Mouse (Mus musculus) limb, embryonic 14.5 days (tissue): ENCODE results near the gene Negr1. TPM values are rescaled to one million over a fixed set of nuclear protein-coding genes. Genes with fewer than 3 reads are reported as not detected.

Source experiments
- ATAC-seq: fragments of 200-750 bp; cut with Nextera tagmentation; 2 replicates; pipeline ENCODE4 v1.8.0; 2017; ENCODE audit warnings: low read depth, moderate number of reproducible peaks, moderate TSS enrichment; ENCODE audit not compliant: low FRiP score
- DNase-seq: peaks from one replicate; pipeline ENCODE4 v3.0.0-alpha.2; 2015; ENCODE audit warnings: low spot score
- H3K27ac ChIP-seq: fragments of 300-500 bp; sonication (generic); replicated peaks from 2 replicates; pipeline ENCODE4 v1.5.1; 2014; ENCODE audit warnings: low read depth, mild to moderate bottlenecking, low read length, moderate library complexity, mixed read lengths
- H3K27me3 ChIP-seq: fragments of 300-500 bp; sonication (generic); 2 replicates; pipeline ENCODE4 v1.6.1; 2014; ENCODE audit warnings: low read length, mixed read lengths; ENCODE audit not compliant: control insufficient read depth, insufficient read depth
- H3K36me3 ChIP-seq: fragments of 300-500 bp; sonication (generic); 2 replicates; pipeline ENCODE4 v1.6.1; 2014; ENCODE audit warnings: mild to moderate bottlenecking, low read length, moderate library complexity, mixed read lengths; ENCODE audit not compliant: control insufficient read depth, insufficient read depth
- H3K4me1 ChIP-seq: fragments of 300-500 bp; sonication (generic); 2 replicates; pipeline ENCODE4 v1.6.1; 2014; ENCODE audit warnings: antibody characterized with exemption, low read length, mixed read lengths; ENCODE audit not compliant: control insufficient read depth, insufficient read depth
- H3K4me2 ChIP-seq: fragments of 300-500 bp; sonication (generic); replicated peaks from 2 replicates; pipeline ENCODE4 v1.6.1; 2014; ENCODE audit warnings: low read depth, mild to moderate bottlenecking, low read length, moderate library complexity; ENCODE audit not compliant: severe bottlenecking
- H3K4me3 ChIP-seq: fragments of 300-500 bp; sonication (generic); replicated peaks from 2 replicates; pipeline ENCODE4 v1.5.1; 2014; ENCODE audit warnings: low read length
- H3K9ac ChIP-seq: fragments of 300-500 bp; sonication (generic); 2 replicates; pipeline ENCODE4 v1.6.1; 2014; ENCODE audit warnings: mild to moderate bottlenecking, low read depth, low read length, moderate library complexity; ENCODE audit not compliant: severe bottlenecking
- H3K9me3 ChIP-seq: fragments of 300-500 bp; sonication (generic); 2 replicates; pipeline ENCODE4 v1.6.1; 2016; ENCODE audit warnings: low read length; ENCODE audit not compliant: control insufficient read depth
- POLR2A ChIP-seq: fragments of 200-500 bp; IDR thresholded peaks from 2 replicates; pipeline ENCODE4 v1.8.0; 2012; ENCODE audit warnings: inconsistent platforms, mild to moderate bottlenecking, moderate library complexity, borderline replicate concordance; ENCODE audit not compliant: insufficient read depth, insufficient read length; ENCODE audit errors: extremely low read depth
- WGBS: fragments of 180-500 bp; shearing (Covaris S2); extraction: QIAGEN DNeasy Blood & Tissue Kit; methylation state at CpG from one replicate; pipeline ENCODE4 v1.1.7; 2014; 5-methylcytosine and 5-hydroxymethylcytosine counted together
- polyA plus RNA-seq, 2 experiments: library from polyadenylated mRNA; depleted of rRNA in 1 of 2; stranded (reverse) in 1 of 2; unstranded in 1 of 2; fragments of >200 nt; fragmentation: Nextera tagmentation in 1 of 2; extraction: Ambion mirVana in 1 of 2; gene quantifications; 2 replicates each; pipeline versions ENCODE4 v1.2.1 to v1.2.3; 2012 to 2014

The Negr1 gene
- polyA plus RNA-seq, 2 experiments, result 5.1 to 6.2 TPM

DNA sequence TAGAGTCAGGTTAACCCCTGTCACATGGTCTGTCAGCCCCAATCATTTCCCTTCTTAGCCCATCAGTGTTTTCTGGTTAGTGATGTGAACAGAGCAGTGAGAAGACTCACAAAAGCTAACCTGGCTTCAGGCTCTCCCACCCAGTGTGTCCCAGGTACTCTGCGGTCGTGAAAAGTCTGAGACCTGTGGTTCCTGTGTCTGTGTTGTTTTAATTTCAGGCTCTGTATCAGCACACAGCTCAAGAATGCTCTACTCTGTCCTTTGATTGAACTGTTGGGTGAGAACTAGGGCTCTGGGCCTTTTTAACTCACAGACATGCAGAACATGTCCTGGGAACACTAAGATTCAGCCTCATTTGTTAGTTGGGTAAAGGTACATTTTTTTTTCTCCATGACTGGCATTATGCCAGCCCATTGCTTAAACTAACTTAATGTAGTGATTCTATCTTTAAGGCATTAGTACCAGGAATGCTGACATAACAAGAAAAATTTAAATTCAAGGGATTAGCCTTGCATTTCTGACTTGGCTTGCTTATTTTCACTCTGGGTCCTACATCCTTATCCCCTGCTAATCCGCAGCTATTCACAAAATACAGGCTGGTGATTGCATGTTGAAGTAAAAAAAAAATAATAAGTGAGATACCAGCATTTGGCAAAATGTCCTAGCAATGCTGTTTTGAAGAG, 308.8 kb downstream of the Negr1 start:
- ATAC-seq (no peak), DNase-seq (peak; percentile 58)
- H3K27ac ChIP-seq, result no peak overlapping the region

DNA sequence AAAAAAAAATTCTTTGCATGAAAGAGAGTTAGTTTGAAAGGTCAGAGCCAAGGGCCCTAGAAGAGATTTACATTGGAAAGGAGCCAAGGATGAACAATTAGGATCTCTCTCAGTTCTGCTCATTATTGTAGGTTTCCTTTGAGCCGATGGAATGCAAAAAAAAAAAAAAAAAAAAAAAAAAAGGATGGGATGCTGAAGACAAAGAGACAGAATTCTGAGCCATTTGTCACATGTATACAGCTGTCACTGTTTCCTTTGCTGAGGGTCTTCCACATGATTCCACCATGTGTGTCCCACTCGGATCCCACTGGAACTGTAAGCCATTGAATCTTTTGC, 309.3 kb downstream of the Negr1 start:
- DNase-seq (no peak), ATAC-seq (no peak)
- H3K4me1 ChIP-seq, result no peaks in the 10 kb centered on the region
- H3K9me3 ChIP-seq, result no peaks in the 10 kb centered on the region
- no peak overlapping the region for H3K9ac ChIP-seq
- H3K27me3 ChIP-seq, result no peaks in the 10 kb centered on the region
- no peak overlapping the region for H3K27ac ChIP-seq
- no peak for TF ChIP-seq POLR2A
- no peak overlapping the region for H3K4me2 ChIP-seq
- 55% methylated on average over 2 of the region's 2 CpGs for WGBS
- H3K36me3 ChIP-seq, result no peaks in the 10 kb centered on the region
- no peak overlapping the region for H3K4me3 ChIP-seq

More for the DNA sequence above, 308.8 kb downstream of the Negr1 start:
- TF ChIP-seq POLR2A, result no peak
- 56% methylated on average over 3 of the region's 3 CpGs for WGBS
- H3K27me3 ChIP-seq, result no peaks in the 10 kb centered on the region
- H3K9ac ChIP-seq, result no peak overlapping the region
- H3K4me2 ChIP-seq, result no peak overlapping the region
- H3K4me3 ChIP-seq, result no peak overlapping the region
- H3K4me1 ChIP-seq, result no peaks in the 10 kb centered on the region
- H3K36me3 ChIP-seq, result no peaks in the 10 kb centered on the region
- H3K9me3 ChIP-seq, result no peaks in the 10 kb centered on the region

DNA sequence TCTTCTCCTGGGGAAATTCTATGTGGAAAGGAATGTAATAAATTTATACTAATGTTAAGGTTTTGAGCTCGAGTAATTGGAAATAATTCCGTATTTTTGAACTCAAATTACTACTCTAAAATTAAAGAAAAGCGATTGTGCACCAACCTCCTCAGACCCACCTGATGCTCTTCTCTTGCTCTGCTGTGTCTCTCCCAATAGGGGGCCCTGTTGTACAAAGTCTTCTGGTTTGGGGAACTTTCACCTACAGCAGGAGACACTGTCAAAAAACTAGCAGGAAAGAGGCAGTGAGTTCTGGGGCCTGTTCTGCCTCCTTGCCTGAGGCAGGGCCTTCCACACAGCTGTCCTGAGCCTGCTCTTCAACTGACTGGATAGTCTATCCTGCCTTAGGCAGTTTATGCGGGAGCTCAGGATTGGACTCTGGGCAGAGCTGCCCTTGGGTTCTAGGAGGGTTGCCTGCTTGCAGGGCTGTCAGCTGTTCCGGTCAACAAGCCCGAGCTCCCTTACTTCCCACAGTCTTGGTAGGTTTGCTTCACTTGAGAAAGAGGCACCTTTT, 310.1 kb downstream of the Negr1 start:
- Histone ChIP-seq H3K27me3 (no peaks in the 10 kb centered on the region), H3K4me1 (no peaks in the 10 kb centered on the region), H3K9ac (no peak overlapping the region), H3K4me3 (no peak overlapping the region), H3K9me3 (no peaks in the 10 kb centered on the region), H3K27ac (no peak overlapping the region), H3K36me3 (no peaks in the 10 kb centered on the region), H3K4me2 (no peak overlapping the region)
- DNase-seq (no peak), ATAC-seq (no peak)
- TF ChIP-seq POLR2A, result no peak
- WGBS, result 77% methylated on average over 6 of the region's 6 CpGs

DNA sequence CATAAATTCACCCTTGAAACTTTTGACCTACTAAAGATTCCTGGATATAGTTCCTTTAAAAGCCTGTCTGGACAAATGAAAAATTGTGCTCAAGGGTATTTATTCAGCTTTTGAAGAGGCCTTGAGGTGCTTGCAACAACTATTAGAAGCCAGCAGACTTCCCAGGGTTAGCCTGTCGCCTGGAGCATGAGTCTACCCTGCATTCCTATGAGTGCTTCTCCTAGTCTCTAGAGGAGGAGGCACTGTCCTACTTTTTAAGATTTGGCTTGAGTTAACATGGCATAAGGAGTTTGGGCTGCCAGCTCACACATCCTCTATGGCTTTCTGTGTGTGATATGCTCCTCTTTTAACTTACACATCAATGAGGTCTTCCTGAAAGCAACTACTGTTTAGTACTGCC, 315.0 kb downstream of the Negr1 start:
- H3K27me3 ChIP-seq, result no peaks in the 10 kb centered on the region
- WGBS, result 64% methylated on average over 1 of the region's 1 CpGs
- no peak overlapping the region for H3K4me3 ChIP-seq
- no peaks in the 10 kb centered on the region for H3K4me1 ChIP-seq
- H3K9me3 ChIP-seq, result no peaks in the 10 kb centered on the region
- ATAC-seq, result no peak
- TF ChIP-seq POLR2A, result no peak
- no peak overlapping the region for H3K9ac ChIP-seq
- DNase-seq, result no peak
- H3K36me3 ChIP-seq, result no peaks in the 10 kb centered on the region
- H3K4me2 ChIP-seq, result no peak overlapping the region
- H3K27ac ChIP-seq, result no peak overlapping the region

DNA sequence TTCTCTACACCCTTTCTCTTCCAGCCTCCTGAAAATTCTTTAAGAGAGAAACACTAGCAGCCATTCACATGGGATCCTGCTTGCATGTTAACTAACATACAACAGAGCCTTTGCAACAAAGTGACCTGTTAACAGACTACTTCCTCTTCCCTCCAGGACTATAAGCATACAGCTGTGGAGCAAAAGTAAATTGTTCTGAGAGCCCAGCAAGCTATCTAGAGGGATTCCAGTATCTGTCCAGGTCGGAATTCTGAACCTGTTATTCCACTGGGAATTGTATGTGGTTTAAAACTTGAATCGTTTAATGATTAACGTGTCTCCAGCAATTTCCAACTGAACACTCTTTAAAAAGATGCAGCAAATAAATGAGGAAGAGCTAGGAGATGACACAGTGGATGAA, 320.5 kb downstream of the Negr1 start:
- Histone ChIP-seq H3K4me3 (no peak overlapping the region), H3K9ac (no peak overlapping the region), H3K27ac (no peak overlapping the region), H3K27me3 (no peaks in the 10 kb centered on the region), H3K4me1 (no peaks in the 10 kb centered on the region), H3K9me3 (no peaks in the 10 kb centered on the region), H3K36me3 (no peaks in the 10 kb centered on the region), H3K4me2 (no peak overlapping the region)
- ATAC-seq (no peak), DNase-seq (no peak)
- TF ChIP-seq POLR2A, result no peak
- 66% methylated on average over 3 of the region's 3 CpGs for WGBS
